Mouse (Mus musculus): ENCODE results near the gene Ager.

GRCm38 (mm10) chr17:34556406-34556805 lies 41.3 kb upstream of the Ager start:
- no peak for TF ChIP-seq CTCF (IDR thresholded peaks at IDR 0.05; ENCODE audit: extremely low read depth, insufficient read depth, insufficient read length, insufficient replicate concordance)
- TF ChIP-seq POLR2A (IDR thresholded peaks at IDR 0.05; ENCODE audit: low read depth, low read length), result no peak
